Mouse (Mus musculus): Measurements from ENCODE around the gene Stpg2.
"Not testable (repeated sequence)": the region's sequence is repeated elsewhere in the genome, so short reads cannot be mapped to it uniquely, and the experiment has no call there.

The Stpg2 gene

DNA sequence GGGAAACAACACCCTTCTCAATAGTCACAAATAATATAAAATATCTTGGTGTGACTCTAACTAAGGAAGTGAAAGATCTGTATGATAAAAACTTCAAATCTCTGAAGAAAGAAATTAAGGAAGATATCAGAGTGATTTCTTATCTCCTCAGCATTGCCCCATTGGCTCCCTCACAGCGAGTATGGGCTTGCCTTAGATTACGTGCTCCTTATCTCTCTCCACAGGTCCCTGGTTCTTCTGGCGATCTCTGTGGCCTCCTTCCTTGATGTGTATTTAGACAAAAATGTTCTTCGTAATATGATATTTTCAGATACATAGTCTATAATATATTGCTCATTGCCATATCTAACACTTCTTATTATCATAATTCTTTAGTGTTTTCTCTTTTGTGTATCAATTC, 501.9 kb downstream of the Stpg2 start:
- not testable (repeated sequence) for ATAC-seq (ENCODE audit: insufficient number of reproducible peaks, low FRiP score, low TSS enrichment)

DNA sequence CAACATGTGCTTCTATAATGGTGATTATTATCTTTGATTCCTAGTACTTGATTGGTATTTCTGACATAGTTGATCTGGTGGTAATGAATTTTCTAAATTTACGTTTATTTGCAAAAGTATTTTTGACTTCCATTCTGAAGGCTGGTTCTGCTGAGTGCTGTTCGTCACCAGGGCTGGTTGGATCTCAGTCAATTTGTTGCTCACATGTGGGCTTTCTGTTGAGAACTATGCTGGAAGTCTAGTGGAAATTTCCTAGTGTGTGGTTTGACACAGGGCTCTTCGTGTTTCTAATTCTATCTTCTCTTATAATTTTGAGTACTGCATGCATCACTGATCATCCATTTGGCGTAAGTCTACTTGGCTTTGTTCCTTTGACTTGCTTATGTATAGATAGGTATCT, 504.3 kb downstream of the Stpg2 start:
- ATAC-seq (ENCODE audit: insufficient number of reproducible peaks, low FRiP score, low TSS enrichment) = peak; percentile 58; the same call in 1 of the 2 replicates

DNA sequence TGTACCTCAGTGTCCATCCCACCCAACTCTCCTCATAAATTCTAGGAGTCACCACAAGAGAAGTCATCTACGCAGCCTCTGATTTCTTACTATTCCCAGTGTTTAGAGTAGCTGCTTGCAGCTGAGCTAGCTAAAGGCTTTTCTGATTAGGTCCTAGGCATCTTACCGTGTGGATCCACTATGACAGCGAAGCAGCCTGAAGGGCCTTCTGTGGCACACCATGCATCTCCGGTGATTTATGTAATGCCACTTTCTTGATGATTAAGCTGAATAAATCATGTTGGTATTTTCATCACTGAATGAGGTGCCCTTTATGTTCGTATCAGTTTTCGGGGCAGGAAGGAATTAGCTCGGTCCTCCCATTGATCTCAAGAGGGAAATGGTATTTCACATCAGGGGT, 523.3 kb downstream of the Stpg2 start:
- no peak for ATAC-seq (ENCODE audit: insufficient number of reproducible peaks, low FRiP score, low TSS enrichment)

DNA sequence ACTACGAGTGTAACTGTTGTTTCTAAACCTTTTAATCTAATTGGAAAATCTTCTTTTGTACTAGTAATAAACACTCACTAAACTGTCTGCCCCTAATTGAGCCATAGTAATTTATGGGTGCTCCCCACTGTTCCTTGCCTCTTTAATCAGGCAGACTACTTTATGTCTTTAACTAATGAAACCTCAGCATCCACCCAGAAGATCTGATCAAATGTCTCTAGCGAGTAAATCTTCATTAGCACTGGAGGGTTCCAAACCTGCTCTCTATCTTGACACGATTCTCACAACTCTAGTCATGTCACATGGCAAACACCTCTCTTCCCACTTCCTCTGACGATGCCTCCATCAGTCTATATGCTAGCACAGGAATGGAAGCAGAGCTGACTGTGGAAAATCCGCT, 523.8 kb downstream of the Stpg2 start:
- ATAC-seq (ENCODE audit: insufficient number of reproducible peaks, low FRiP score, low TSS enrichment) = no peak

DNA sequence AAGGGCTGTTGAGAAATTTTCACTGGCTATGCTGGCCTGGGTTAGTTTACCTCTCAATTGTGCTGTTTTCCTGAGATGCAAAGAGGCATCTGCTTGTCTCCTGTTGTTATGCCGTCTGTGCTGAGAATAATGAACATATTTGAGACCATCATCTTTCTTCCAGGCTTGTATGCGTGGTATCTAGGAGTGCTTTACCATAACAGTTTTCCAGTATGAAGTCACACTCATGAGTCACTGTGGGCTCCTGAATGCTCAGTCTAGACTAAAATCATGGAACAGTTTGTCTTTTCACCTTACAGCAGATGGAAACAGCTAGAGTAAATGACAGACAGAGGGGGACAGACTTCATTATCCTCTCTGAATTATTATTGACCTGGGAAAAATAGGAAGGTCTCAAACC, 527.7 kb downstream of the Stpg2 start:
- ATAC-seq (ENCODE audit: insufficient number of reproducible peaks, low FRiP score, low TSS enrichment) = peak; percentile 72; the same call in 1 of the 2 replicates

DNA sequence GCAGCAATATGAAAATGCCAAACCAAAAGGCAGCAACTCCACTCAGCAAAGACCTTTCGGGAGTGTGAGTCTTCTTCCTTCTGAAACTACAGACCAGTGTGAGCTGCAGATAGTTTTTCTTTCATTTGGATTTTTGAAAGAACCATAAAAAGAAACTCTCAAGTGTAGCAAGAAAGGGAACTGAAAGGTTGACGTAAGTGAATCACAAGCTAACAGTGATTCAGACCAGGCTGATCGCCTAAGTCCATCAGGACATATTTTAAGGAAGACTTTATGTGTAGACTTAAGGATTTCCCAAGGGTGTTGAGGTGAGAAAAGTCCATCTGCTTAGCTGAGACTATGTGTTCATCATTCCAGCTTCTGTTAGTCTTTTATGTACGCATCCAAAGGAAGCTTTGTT, 533.9 kb downstream of the Stpg2 start:
- no peak for ATAC-seq (ENCODE audit: insufficient number of reproducible peaks, low FRiP score, low TSS enrichment)

Data from cerebellum, adult (tissue).